Mouse (Mus musculus) kidney, adult 2 months (tissue): ENCODE measurements around the gene Bcr. TPM values are rescaled to one million over a fixed set of nuclear protein-coding genes. Genes with fewer than 3 reads are reported as not detected.

ENCODE experiments used
- DNase-seq: peaks from one replicate; pipeline ENCODE4 v3.0.0; 2021
- H3K27ac ChIP-seq: fragments of 200-500 bp; 2 replicates; pipeline ENCODE4 v1.5.1; 2012; ENCODE audit warnings: low read depth, low read length, control low read depth, inconsistent platforms; ENCODE audit not compliant: insufficient read depth
- H3K27me3 ChIP-seq: fragments of 200-500 bp; replicated peaks from 2 replicates; pipeline ENCODE4 v1.6.1; 2012; ENCODE audit warnings: mild to moderate bottlenecking, moderate library complexity, low read length, inconsistent platforms; ENCODE audit not compliant: control insufficient read depth, insufficient read depth
- H3K36me3 ChIP-seq: fragments of 200-500 bp; 2 replicates; pipeline ENCODE4 v1.6.1; 2012; ENCODE audit warnings: mild to moderate bottlenecking, moderate library complexity, low read length, inconsistent platforms; ENCODE audit not compliant: control insufficient read depth, insufficient read depth
- H3K4me1 ChIP-seq: fragments of 200-500 bp; 2 replicates; pipeline ENCODE4 v1.6.1; 2011; ENCODE audit warnings: low read length; ENCODE audit not compliant: control insufficient read depth, insufficient read depth
- H3K4me3 ChIP-seq: fragments of 200-500 bp; 2 replicates; pipeline ENCODE4 v1.5.1; 2011; ENCODE audit warnings: mild to moderate bottlenecking, low read depth, low read length, control low read depth; ENCODE audit not compliant: insufficient read depth
- CTCF ChIP-seq: fragments of 200-500 bp; conservative IDR thresholded peaks from 2 replicates; pipeline ENCODE4 v1.5.1; 2011; ENCODE audit warnings: low read depth, mild to moderate bottlenecking, control low read depth, low read length, moderate library complexity, mixed read lengths; ENCODE audit not compliant: insufficient read depth, insufficient read length
- POLR2A ChIP-seq: fragments of 200-500 bp; IDR thresholded peaks from one replicate; pipeline ENCODE4 v1.6.1; 2011; ENCODE audit warnings: low read depth, low read length, control low read depth
- WGBS: fragments of 180-500 bp; shearing (Covaris S2); methylation state at CpG from one replicate; pipeline ENCODE4 v1.1.7; 2018; 5-methylcytosine and 5-hydroxymethylcytosine counted together
- polyA plus RNA-seq: library from polyadenylated mRNA; depleted of rRNA; stranded (reverse); fragments of >200 nt; gene quantifications from 2 replicates; pipeline ENCODE4 v1.2.3, GENCODE M21; 2012

The Bcr gene
- polyA plus RNA-seq, 1 experiment, result 28.7 TPM

GRCm38 (mm10) chr10:75221936-75222610 is 161.7 kb downstream of the Bcr start:
- TF ChIP-seq POLR2A, result no peak
- TF ChIP-seq CTCF, result no peak
- 64% methylated on average over 4 of the region's 4 CpGs for WGBS
- Histone ChIP-seq H3K27ac (no peak overlapping the region), H3K4me3 (no peak overlapping the region), H3K36me3 (no peaks in the 10 kb centered on the region), H3K4me1 (peaks cover 6% of the 10 kb centered on the region; the same call in 1 of the 2 replicates), H3K27me3 (no peaks in the 10 kb centered on the region)
- DNase-seq, result no peak

DNA sequence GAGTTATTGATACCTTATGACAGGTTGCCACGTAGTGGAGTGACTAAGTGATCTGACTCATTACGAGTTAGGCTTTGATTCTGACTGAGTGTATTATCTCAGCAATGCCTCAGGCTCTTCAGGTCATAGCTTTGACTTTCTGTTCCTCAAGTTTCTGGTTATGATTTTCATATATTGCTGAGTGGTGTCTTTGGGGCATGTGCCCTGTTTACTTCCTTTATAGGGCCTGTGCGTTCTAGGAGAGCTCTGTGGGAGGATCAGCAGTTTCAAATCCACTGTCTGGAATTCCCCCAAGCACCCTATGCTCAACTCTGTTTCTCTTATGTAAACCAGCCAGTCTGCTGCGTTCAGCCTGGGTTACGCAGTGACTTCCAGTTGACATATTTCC is 162.2 kb downstream of the Bcr start:
- no peaks in the 10 kb centered on the region for H3K36me3 ChIP-seq
- H3K27me3 ChIP-seq, result no peaks in the 10 kb centered on the region
- H3K4me1 ChIP-seq, result peaks cover 6% of the 10 kb centered on the region; the same call in 1 of the 2 replicates
- 0 out of 2 replicates have a peak overlapping the region, but pooled peaks have one; percentile 3 for H3K27ac ChIP-seq
- DNase-seq, result peak; percentile 15
- H3K4me3 ChIP-seq, result no peak overlapping the region
- no peak for TF ChIP-seq CTCF
- 66% methylated on average over 5 of the region's 5 CpGs for WGBS

DNA sequence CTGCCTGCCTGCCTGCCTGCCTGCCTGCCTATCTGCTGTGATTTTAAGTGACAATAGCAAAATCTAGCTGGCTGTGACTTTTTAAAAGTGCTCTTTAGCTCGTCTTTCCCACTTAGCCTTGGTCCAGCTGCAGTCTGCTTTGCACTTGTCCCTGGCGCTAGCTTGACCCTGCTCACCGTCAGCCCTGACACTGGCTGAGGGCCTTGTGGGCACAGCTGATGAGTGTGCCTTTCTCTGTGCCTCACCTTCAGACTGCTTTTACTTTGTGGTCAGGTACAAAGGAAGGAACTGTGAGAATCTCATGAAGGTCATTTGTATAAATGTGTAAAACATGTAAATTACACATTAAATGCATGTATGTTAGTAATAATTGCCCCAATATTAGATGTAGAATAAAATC is 163.8 kb downstream of the Bcr start:
- no peak for DNase-seq
- 42% methylated on average over 3 of the region's 3 CpGs for WGBS
- no peak for TF ChIP-seq POLR2A
- TF ChIP-seq CTCF, result no peak
- Histone ChIP-seq H3K36me3 (no peaks in the 10 kb centered on the region), H3K27ac (no peak overlapping the region), H3K4me3 (no peak overlapping the region), H3K4me1 (peaks cover 6% of the 10 kb centered on the region; the same call in 1 of the 2 replicates), H3K27me3 (no peaks in the 10 kb centered on the region)

- H3K4me3 ChIP-seq, result no peak overlapping the region
- no peaks in the 10 kb centered on the region for H3K36me3 ChIP-seq
- DNase-seq, result no peak
- H3K4me1 ChIP-seq, result peaks cover 6% of the 10 kb centered on the region; the same call in 1 of the 2 replicates
- no peak for TF ChIP-seq POLR2A
- TF ChIP-seq CTCF, result no peak
- WGBS, result 10% methylated on average over 2 of the region's 2 CpGs
- H3K27ac ChIP-seq, result no peak overlapping the region
- no peaks in the 10 kb centered on the region for H3K27me3 ChIP-seq
Observed at GRCm38 (mm10) chr10:75224630-75225029, 164.2 kb downstream of the Bcr start.

GRCm38 (mm10) chr10:75227381-75227780 is 167.0 kb downstream of the Bcr start:
- Histone ChIP-seq H3K36me3 (no peaks in the 10 kb centered on the region), H3K27ac (no peak overlapping the region), H3K27me3 (no peaks in the 10 kb centered on the region), H3K4me1 (peaks cover 5% of the 10 kb centered on the region; the same call in 1 of the 2 replicates), H3K4me3 (no peak overlapping the region)
- no peak for DNase-seq
- TF ChIP-seq POLR2A, result no peak
- no peak for TF ChIP-seq CTCF
- 84% methylated on average over 3 of the region's 3 CpGs for WGBS

DNA sequence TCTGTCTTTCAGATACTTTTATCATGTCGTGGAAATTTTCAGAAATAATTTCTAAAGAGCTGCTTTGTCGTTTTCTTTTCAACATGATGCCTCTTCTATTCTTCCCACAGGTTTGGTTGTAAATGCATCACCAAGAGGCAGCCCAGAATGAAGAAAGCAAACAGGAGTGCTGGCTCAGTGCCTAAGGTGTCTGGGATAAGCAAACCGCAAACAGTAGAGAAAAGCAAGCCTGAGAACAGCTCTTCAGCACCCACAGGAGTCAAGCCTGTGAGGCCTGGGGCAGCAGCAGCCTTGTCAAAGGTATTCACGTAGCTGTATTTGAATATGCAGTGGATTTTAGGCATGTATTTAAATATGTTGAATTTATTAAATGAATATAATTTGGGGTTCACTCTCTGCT is 170.2 kb downstream of the Bcr start:
- Histone ChIP-seq H3K27me3 (no peaks in the 10 kb centered on the region), H3K27ac (no peak overlapping the region), H3K4me3 (no peak overlapping the region), H3K4me1 (0 out of 2 replicates have a peak, but pooled peaks cover 2% of the 10 kb centered on the region), H3K36me3 (no peaks in the 10 kb centered on the region)
- DNase-seq, result no peak
- no peak for TF ChIP-seq POLR2A
- TF ChIP-seq CTCF, result no peak
- 68% methylated on average over 4 of the region's 4 CpGs for WGBS

GRCm38 (mm10) chr10:75231876-75232275 is 171.5 kb downstream of the Bcr start:
- Histone ChIP-seq H3K4me3 (no peak overlapping the region), H3K36me3 (no peaks in the 10 kb centered on the region), H3K4me1 (0 out of 2 replicates have a peak, but pooled peaks cover 2% of the 10 kb centered on the region), H3K27me3 (no peaks in the 10 kb centered on the region), H3K27ac (no peak overlapping the region)
- WGBS, result 100% methylated on average over 1 of the region's 1 CpGs
- no peak for DNase-seq
- no peak for TF ChIP-seq CTCF
- TF ChIP-seq POLR2A, result no peak
